Mouse (Mus musculus) embryonic facial prominence, embryonic 13.5 days (tissue): ENCODE data around the gene Fam129b. TPM values are rescaled to one million over a fixed set of nuclear protein-coding genes. Genes with fewer than 3 reads are reported as not detected.

Source experiments
- ATAC-seq: fragments of 200-750 bp; cut with Nextera tagmentation; 2 replicates; pipeline ENCODE4 v1.8.0; 2017; ENCODE audit warnings: low read depth; ENCODE audit not compliant: insufficient number of reproducible peaks, insufficient read depth, low FRiP score, low TSS enrichment
- H3K27ac ChIP-seq: fragments of 300-500 bp; sonication (generic); 2 replicates; pipeline ENCODE4 v1.5.1; 2015; ENCODE audit warnings: moderate library complexity, mild to moderate bottlenecking, inconsistent platforms
- H3K27me3 ChIP-seq: fragments of 300-500 bp; sonication (generic); 2 replicates; pipeline ENCODE4 v1.6.1; 2015; ENCODE audit warnings: mild to moderate bottlenecking, inconsistent platforms
- H3K36me3 ChIP-seq: fragments of 300-500 bp; sonication (generic); 2 replicates; pipeline ENCODE4 v1.6.1; 2015; ENCODE audit warnings: mild to moderate bottlenecking, inconsistent platforms
- H3K4me1 ChIP-seq: fragments of 300-500 bp; sonication (generic); 2 replicates; pipeline ENCODE4 v1.6.1; 2015; ENCODE audit warnings: inconsistent platforms
- H3K4me2 ChIP-seq: fragments of 300-500 bp; sonication (generic); 2 replicates; pipeline ENCODE4 v1.6.1; 2015; ENCODE audit warnings: moderate library complexity, mild to moderate bottlenecking, inconsistent platforms
- H3K4me3 ChIP-seq: fragments of 300-500 bp; sonication (generic); 2 replicates; pipeline ENCODE4 v1.5.1; 2015; ENCODE audit warnings: mild to moderate bottlenecking, inconsistent platforms
- H3K9ac ChIP-seq: fragments of 300-500 bp; sonication (generic); 2 replicates; pipeline ENCODE4 v1.6.1; 2015; ENCODE audit warnings: mild to moderate bottlenecking, inconsistent platforms
- H3K9me3 ChIP-seq: fragments of 300-500 bp; sonication (generic); 2 replicates; pipeline ENCODE4 v1.6.1; 2016; ENCODE audit warnings: inconsistent platforms
- WGBS: fragments of 180-500 bp; shearing (Covaris S2); methylation state at CpG from one replicate; pipeline ENCODE4 v1.1.7; 2015; ENCODE audit warnings: mixed read lengths; 5-methylcytosine and 5-hydroxymethylcytosine counted together
- polyA plus RNA-seq: library from polyadenylated mRNA; unstranded; fragments of >200 nt; fragmentation: Nextera tagmentation; extraction: Ambion mirVana; gene quantifications from 2 replicates; pipeline ENCODE4 v1.2.1, GENCODE M21; 2015

The Fam129b gene
- polyA plus RNA-seq, 1 experiment from 2014 or later: 57.2 TPM

DNA sequence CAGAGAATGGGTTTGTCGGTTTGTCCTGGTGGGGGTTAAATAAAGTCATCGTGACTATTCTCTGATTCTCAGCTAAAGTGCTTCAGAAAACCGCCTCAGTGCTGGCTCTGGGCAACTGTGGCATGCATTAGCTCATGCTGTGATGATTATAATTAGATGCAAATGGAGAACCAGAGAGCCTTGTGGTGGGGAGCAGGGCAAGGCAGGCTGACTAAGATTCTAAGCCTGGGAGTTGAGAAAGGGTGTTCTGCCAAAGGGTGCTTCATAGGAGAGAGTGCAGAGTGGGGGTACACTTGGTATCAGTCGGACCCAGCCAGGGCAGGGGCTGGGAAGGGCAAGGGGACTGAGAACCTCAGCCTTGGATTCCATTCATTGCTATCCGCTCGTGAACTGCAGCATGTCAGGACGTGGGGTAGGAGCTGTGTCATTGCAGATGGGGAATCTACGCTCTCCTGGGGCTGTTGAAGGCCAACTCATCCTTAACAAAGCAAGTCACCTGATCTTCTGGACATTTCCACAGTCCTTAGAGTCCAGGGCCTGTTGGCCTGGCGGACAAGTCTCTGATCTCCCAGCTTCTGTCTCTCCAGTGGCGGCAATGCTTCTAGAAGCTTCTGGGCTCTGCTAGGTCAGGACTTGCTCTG lies 20.7 kb downstream of the Fam129b start:
- Histone ChIP-seq H3K9me3 (no peaks in the 10 kb centered on the region), H3K4me3 (no peak overlapping the region), H3K27me3 (no peaks in the 10 kb centered on the region), H3K4me2 (peak overlapping the region; percentile 3; the same call in 1 of the 2 replicates), H3K4me1 (peaks cover 56% of the 10 kb centered on the region), H3K9ac (peak overlapping the region; percentile 27; the same call in 1 of the 2 replicates), H3K27ac (peak overlapping the region; percentile 83), H3K36me3 (peaks cover 29% of the 10 kb centered on the region)
- ATAC-seq: no peak
- 45% methylated on average over 10 of the region's 10 CpGs for WGBS

DNA sequence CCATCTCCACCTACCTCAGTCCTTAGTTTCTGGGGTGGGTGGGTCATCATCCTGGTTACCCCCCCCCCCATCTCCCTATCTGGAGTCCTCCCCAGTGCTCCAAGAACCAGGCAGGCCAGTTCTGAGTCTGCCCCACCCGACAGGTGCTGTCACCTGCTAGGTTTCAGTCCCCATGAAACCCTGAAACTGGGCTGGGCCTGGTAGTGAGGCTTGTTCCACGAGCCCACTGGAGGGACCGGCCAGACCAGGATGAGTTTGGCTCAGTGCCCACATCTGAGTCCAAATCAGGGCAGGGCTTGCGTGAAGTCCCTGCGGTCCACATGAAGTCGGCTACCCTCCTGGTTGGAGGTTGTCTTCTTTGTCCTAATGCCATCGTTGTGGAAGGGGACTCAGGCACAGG lies 23.1 kb downstream of the Fam129b start:
- Histone ChIP-seq H3K27ac (peak overlapping the region; percentile 60; the same call in 1 of the 2 replicates), H3K4me3 (no peak overlapping the region), H3K4me2 (no peak overlapping the region), H3K9me3 (no peaks in the 10 kb centered on the region), H3K4me1 (peaks cover 61% of the 10 kb centered on the region), H3K9ac (no peak overlapping the region), H3K27me3 (no peaks in the 10 kb centered on the region), H3K36me3 (peaks cover 14% of the 10 kb centered on the region)
- 69% methylated on average over 7 of the region's 7 CpGs for WGBS
- ATAC-seq: no peak

DNA sequence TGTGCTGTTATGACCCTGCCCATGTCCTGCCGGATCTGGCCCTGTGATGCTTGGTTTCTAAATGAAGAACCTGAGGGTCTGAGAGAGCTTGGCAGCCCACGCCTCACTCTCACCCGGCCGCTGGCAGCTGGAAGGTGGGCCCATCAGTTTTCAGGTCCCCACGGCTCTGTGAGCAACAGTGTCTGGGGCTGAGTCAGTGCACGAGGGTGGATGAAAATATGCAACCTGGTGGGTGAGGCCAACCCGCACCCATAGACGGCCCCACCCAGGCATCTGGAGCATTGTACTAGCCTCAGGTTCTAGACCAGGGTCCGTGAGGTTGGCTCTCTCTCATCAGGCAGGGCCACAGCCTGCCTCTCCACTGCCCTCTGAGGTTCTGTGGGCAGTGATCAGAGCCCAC lies 26.2 kb downstream of the Fam129b start:
- peaks cover 57% of the 10 kb centered on the region for H3K4me1 ChIP-seq
- H3K9me3 ChIP-seq: no peaks in the 10 kb centered on the region
- no peaks in the 10 kb centered on the region for H3K27me3 ChIP-seq
- no peak for ATAC-seq
- no peak overlapping the region for H3K4me2 ChIP-seq
- H3K27ac ChIP-seq: no peak overlapping the region
- H3K4me3 ChIP-seq: no peak overlapping the region
- H3K36me3 ChIP-seq: peaks cover 19% of the 10 kb centered on the region; the same call in 1 of the 2 replicates
- 92% methylated on average over 9 of the region's 9 CpGs for WGBS
- H3K9ac ChIP-seq: no peak overlapping the region

DNA sequence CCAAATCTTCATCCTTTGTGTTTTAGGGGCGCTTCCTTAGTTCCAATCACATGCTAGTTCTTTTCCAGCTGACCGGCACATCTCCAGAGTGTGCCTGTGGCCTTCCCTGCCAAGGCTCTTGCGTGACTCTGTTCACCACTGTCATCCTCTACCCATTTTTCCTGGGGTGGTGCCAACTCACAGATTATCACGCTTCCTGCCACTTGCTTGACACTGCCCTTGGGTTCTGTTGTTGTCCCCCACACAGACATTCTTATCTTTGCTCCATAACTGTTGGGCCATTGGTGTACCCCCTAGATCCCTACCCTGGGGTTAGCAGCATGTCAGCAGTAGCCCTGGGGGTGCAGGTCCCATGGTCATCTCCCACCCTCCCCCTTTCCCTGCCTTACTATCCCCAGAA lies 27.6 kb downstream of the Fam129b start:
- no peak for ATAC-seq
- H3K4me3 ChIP-seq: no peak overlapping the region
- H3K9ac ChIP-seq: no peak overlapping the region; the same call in 1 of the 2 replicates
- no peaks in the 10 kb centered on the region for H3K9me3 ChIP-seq
- no peaks in the 10 kb centered on the region for H3K27me3 ChIP-seq
- peaks cover 15% of the 10 kb centered on the region; the same call in 1 of the 2 replicates for H3K36me3 ChIP-seq
- H3K27ac ChIP-seq: no peak overlapping the region; the same call in 1 of the 2 replicates
- H3K4me2 ChIP-seq: no peak overlapping the region
- WGBS: 88% methylated on average over 4 of the region's 4 CpGs
- H3K4me1 ChIP-seq: peaks cover 57% of the 10 kb centered on the region

DNA sequence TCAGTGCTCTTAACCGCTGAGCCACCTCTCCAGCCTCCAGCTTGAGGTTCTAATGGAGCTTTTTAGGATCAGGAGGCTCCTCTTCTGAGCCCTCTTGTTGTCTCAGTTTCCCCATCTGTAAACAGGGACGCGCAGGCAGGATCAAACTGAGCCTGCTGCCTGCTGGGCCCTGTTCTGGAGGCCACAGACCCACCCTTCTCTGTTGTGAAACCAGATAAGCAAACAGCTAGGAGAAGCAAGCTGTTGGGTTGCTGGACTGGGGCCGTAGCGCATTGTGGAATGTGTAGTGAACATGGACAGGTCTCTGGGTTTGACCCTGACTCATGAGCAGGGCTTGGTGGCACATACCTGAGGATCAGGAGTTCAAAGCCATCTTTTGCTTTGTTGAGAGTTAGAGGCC lies 28.7 kb downstream of the Fam129b start:
- H3K4me1 ChIP-seq: peaks cover 57% of the 10 kb centered on the region
- H3K36me3 ChIP-seq: peaks cover 21% of the 10 kb centered on the region; the same call in 1 of the 2 replicates
- no peak overlapping the region for H3K27ac ChIP-seq
- 94% methylated on average over 5 of the region's 5 CpGs for WGBS
- no peaks in the 10 kb centered on the region for H3K27me3 ChIP-seq
- no peak for ATAC-seq
- no peak overlapping the region for H3K9ac ChIP-seq
- H3K4me2 ChIP-seq: no peak overlapping the region
- no peak overlapping the region for H3K4me3 ChIP-seq
- H3K9me3 ChIP-seq: no peaks in the 10 kb centered on the region

DNA sequence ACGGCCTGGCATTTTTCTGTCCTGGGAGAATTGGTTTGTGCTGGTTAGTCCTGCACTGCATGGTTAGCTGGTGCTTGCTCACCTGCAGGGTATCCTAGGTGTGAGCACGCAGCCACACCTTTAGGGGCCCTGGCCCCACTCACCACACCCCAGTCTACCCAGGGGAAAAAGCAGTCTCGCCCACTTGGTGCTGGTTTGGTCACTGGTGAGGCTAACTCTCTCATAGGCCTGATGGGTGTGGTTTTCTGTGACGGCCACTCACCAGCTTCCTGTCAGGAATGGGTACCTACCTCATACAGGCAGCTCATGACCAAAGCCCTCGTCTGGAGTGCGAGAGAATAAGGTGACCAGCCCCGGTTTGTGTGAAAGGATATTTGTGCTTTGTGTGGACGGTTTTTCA lies 29.4 kb downstream of the Fam129b start:
- Histone ChIP-seq H3K27ac (no peak overlapping the region), H3K9me3 (no peaks in the 10 kb centered on the region), H3K36me3 (peaks cover 22% of the 10 kb centered on the region), H3K4me1 (peaks cover 56% of the 10 kb centered on the region), H3K4me3 (no peak overlapping the region), H3K4me2 (no peak overlapping the region), H3K27me3 (no peaks in the 10 kb centered on the region), H3K9ac (no peak overlapping the region)
- 75% methylated on average over 8 of the region's 8 CpGs for WGBS
- ATAC-seq: no peak

DNA sequence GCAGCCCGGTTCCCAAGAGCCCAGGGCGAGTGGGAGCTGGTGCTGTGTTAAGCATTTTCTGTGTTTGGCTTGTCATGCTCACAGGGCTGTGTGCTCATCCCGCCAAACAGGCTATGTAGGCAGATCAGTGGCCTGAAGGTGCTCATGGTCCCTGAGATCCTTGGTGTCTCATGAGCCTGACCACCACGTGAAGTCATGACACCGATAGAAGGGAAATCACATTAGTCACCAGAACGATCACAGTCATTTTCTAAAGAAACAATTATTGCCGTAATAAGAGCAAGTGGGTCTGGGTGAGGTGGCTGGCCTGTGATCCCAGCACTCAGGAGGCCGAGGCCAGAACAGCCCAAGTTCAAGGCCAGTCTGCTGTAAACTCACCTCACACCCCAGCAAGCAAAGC lies 31.5 kb downstream of the Fam129b start:
- WGBS: 61% methylated on average over 8 of the region's 8 CpGs
- no peak for ATAC-seq
- Histone ChIP-seq H3K27me3 (no peaks in the 10 kb centered on the region), H3K36me3 (peaks cover 40% of the 10 kb centered on the region), H3K4me1 (peaks cover 47% of the 10 kb centered on the region), H3K9me3 (no peaks in the 10 kb centered on the region), H3K4me2 (no peak overlapping the region), H3K4me3 (no peak overlapping the region), H3K9ac (peak overlapping the region; percentile 51; the same call in 1 of the 2 replicates), H3K27ac (peak overlapping the region; percentile 83)

DNA sequence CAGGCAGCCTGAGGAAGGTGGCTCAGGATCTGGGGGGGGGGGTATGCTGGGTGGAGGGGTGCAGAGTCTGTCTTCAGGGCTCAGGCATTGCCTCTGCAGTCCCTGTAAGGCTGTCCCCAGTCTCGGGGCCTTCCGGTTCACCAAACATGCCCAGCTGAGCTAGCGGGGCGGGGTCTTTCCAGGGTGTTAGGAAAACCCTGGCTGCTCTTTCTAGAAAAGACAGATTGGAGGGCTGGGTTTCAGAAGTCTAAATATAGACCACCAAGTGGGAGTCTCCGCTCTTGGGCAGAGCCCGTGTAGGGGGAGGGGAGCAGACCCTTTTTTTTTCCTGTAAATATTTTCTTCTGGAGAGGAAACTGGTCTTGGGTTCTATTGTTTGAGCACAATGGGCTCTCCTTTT lies 32.4 kb downstream of the Fam129b start:
- H3K27ac ChIP-seq: peak overlapping the region; percentile 83
- no peaks in the 10 kb centered on the region for H3K27me3 ChIP-seq
- 12% methylated on average over 6 of the region's 6 CpGs for WGBS
- no peaks in the 10 kb centered on the region for H3K9me3 ChIP-seq
- H3K4me1 ChIP-seq: peaks cover 47% of the 10 kb centered on the region
- peak overlapping the region; percentile 51 for H3K9ac ChIP-seq
- H3K4me2 ChIP-seq: 0 out of 2 replicates have a peak overlapping the region, but pooled peaks have one; percentile 16
- H3K36me3 ChIP-seq: peaks cover 47% of the 10 kb centered on the region
- no peak overlapping the region for H3K4me3 ChIP-seq
- ATAC-seq: 0 out of 2 replicates have a peak, but pooled peaks have one; percentile 22

DNA sequence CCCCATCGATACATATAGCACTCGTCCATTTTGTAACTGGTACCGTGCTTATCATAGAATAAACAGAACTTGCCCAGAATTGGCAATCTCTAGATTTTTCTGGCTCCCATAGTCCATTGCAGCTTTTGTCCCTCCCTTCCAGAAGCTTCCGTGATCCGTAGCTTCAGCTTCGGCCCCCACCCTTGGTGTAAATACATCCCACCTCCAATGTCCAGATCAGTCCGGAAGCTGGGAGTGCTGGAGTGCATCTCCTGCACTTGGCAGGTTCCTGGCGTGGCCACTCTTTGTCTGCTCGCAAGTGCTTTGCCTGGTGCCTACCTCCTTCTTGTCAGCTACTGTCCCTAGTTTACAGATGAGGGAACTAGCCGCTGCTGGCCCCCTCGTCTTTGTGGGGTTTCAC lies 32.9 kb downstream of the Fam129b start:
- H3K9me3 ChIP-seq: no peaks in the 10 kb centered on the region
- H3K4me3 ChIP-seq: no peak overlapping the region
- no peaks in the 10 kb centered on the region for H3K27me3 ChIP-seq
- no peak for ATAC-seq
- H3K27ac ChIP-seq: peak overlapping the region; percentile 83
- 0 out of 2 replicates have a peak overlapping the region, but pooled peaks have one; percentile 16 for H3K4me2 ChIP-seq
- peaks cover 42% of the 10 kb centered on the region for H3K4me1 ChIP-seq
- 56% methylated on average over 11 of the region's 11 CpGs for WGBS
- peak overlapping the region; percentile 51; the same call in 1 of the 2 replicates for H3K9ac ChIP-seq
- H3K36me3 ChIP-seq: peaks cover 50% of the 10 kb centered on the region

DNA sequence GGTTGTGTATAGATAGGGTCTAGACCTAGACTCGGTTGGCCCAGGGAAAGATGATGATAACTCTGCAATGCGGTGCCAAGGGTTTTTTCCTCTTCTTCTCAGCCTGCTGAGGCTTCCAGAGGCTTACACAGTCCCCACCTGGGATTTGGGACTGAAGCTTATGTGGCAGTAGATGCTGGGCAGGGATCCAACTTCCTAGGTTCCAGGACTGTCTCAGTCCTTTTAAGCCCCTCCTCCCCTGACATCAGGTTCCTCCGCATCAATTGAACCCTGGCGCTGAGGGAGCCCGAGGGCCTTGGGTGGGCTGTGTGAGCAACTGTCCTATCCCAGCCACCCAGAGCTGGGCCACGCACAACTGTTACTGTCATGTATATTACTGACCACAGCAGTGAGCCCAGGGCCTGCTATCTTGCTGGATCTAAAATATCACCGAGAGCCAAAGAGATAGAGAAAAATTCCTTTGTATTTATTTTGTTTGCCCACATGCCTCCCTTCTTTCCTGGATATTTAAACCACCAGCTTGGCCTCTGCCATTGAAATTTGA lies 35.8 kb downstream of the Fam129b start:
- H3K4me2 ChIP-seq: no peak overlapping the region
- ATAC-seq: no peak
- no peak overlapping the region for H3K27ac ChIP-seq
- H3K9me3 ChIP-seq: no peaks in the 10 kb centered on the region
- H3K27me3 ChIP-seq: no peaks in the 10 kb centered on the region
- H3K4me3 ChIP-seq: no peak overlapping the region
- H3K9ac ChIP-seq: peak overlapping the region; percentile 21; the same call in 1 of the 2 replicates
- peaks cover 36% of the 10 kb centered on the region for H3K4me1 ChIP-seq
- peaks cover 57% of the 10 kb centered on the region for H3K36me3 ChIP-seq
- WGBS: 76% methylated on average over 7 of the region's 7 CpGs

DNA sequence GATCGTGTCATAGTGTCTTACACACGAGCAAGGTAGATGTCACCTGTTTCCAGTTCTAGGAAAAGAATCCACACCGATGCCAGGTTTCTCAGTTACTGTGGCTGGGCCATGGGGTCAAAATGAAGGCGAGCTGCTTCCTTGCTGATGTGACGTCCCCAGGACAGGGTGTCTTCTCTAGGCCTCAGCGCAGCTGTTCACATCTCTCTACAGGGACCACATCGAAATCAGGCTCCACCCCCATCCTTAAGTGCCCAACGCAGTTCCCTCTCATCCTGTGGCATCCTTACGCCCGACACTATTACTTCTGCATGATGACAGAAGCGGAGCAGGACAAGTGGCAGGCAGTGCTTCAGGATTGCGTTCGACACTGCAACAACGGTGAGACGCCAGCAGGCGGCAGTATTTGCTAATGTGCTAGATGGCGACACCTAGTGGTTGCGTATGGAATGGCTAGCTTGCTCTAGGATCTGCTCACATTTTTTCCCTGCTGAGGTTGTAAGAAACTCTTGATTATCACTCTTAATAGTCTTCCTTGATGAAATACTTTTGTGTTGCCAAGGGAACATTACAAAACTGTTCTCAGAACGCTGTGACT lies 36.4 kb downstream of the Fam129b start:
- Histone ChIP-seq H3K36me3 (peaks cover 60% of the 10 kb centered on the region), H3K4me1 (peaks cover 30% of the 10 kb centered on the region), H3K27me3 (no peaks in the 10 kb centered on the region), H3K9me3 (no peaks in the 10 kb centered on the region), H3K27ac (no peak overlapping the region), H3K4me3 (no peak overlapping the region), H3K4me2 (no peak overlapping the region), H3K9ac (no peak overlapping the region)
- no peak for ATAC-seq
- WGBS: 29% methylated on average over 19 of the region's 19 CpGs
